Mouse (Mus musculus): ENCODE data around the gene Zbtb2.
"Not testable (repeated sequence)": the region's sequence is repeated elsewhere in the genome, so short reads cannot be mapped to it uniquely, and the experiment has no call there.

Zbtb2 gene

DNA sequence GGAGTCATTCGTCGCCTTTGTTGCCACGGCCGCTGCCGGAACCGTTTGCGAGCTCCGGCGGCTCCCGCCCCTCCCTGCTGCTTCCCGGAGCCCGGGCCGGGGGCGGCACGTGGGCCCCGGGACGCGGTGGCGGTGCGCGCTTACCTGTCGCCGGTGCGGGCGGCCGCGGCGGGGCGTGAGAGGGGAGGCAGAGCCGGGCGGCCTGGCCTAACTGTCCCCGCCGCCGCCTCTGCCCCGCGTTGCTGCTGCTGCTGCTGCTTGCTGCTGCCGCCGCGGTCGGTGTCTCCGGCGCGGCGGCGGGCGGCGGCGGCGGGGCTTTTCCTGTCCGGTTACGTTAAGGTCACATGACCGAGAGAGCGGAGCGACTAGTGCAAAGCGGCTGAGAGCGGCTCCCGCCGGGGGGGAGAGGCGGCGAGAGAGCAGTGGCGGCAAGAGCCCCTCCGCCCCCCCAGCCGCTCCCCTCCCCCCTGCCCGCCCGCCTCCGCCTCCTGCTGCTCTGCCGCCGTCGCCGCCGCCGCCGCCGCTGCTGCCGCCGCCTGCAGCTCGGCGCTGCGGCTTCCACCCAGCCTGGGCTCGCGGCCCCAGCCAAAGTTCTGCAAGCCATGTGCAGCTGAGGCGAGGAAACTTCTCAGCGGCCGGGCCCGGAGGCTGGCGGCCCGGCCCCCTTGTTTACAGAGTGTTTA, at the start of gene Zbtb2:
TSS of gene Zbtb2 (minus strand) at position 408 of the 683 bp plus-strand sequence.
- no peak for DNase-seq (ENCODE audit: low spot score)

DNA sequence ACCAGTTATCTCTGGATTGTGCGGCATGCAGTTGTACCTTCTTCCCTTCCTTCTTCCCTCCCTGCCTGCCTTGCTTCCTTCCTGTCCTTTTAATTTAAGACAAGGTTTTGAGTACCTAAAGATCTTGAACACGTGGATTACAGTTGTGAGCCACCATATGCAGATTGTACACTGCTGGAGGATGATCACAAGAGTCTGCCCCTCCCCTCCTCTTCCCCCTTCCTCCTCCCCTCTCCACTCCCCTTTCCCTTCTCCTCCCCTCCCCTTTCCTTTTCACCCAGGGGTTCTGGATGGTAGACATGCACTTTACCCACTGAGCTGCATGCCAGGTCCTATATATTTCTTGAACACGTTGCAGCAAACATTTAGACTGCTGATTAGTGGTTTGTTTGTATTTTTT, 47.5 kb upstream of the Zbtb2 start:
- no peak for DNase-seq (ENCODE audit: low spot score)

- DNase-seq (ENCODE audit: low spot score) = not testable (repeated sequence)
Observed at GRCm38 (mm10) chr10:4433871-4434270, 46.0 kb upstream of the Zbtb2 start.

GRCm38 (mm10) chr10:4432996-4433755, 45.3 kb upstream of the Zbtb2 start:
- no peak for DNase-seq (ENCODE audit: low spot score)

GRCm38 (mm10) chr10:4432123-4432931, 44.4 kb upstream of the Zbtb2 start, which contains the start of the genes Rmnd1 and Armt1:
Rmnd1 (minus strand) TSS chr10:4432388.
Armt1 (plus strand) TSS chr10:4432467.
- peak; percentile 61 for DNase-seq (ENCODE audit: low spot score)

DNA sequence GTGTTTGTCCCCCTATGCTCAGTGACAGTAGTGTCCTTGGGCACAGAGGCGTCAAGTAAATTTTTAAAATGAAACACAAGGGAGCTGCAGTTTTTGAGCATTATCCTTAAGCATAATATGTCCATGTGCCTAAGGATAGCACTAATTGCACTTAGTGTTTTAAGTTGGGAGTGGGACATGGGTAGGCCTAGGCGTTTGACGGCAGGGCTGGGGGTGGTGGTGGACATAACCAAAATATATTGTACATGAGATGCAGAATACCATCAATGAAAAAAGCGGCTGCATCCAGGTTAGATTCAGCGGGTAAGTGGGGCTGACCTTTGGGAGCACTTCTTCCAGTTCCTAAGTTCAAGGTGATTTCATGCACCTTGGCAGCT, 43.8 kb upstream of the Zbtb2 start:
- DNase-seq (ENCODE audit: low spot score) = no peak

DNA sequence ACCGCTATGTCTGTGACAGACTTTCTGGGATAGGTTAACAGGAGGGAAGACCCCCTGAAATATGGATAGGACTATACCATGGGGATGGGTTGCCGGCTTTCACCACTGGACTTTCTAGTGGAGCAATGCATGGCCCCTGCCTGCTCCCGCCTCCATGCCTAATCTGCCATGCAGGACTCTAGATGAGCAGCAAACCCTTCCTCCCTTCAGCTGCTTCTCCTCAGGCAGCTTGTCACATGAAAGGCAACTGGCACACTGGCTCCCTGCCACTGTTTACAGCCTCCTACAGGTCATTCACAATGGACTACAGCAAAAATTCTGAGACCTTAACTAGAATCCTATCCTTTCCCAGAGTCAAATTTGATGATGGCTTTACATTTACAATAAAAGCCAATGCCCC, 42.9 kb upstream of the Zbtb2 start:
- DNase-seq (ENCODE audit: low spot score) = no peak

DNA sequence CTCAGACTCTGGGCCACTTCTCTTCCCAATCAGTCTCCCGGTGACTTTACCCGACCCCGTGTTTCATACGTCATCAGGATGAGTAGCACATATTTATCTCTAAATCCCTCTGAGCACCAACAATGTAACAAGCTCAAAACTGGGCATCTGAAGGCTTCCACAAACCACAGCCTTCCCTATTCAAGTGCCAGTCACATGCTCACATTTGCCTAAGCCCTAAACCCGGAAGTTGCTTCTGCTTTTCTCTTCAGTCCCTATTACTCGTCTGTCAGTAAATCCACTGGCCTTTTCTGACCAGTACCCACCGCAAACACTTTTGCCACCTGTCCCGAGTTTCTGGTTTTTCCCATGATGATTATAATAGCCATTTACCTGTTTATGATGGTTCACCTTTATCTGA, 42.5 kb upstream of the Zbtb2 start:
- no peak for DNase-seq (ENCODE audit: low spot score)

GRCm38 (mm10) chr10:4425245-4425644, 37.3 kb upstream of the Zbtb2 start:
- DNase-seq (ENCODE audit: low spot score) = no peak

DNA sequence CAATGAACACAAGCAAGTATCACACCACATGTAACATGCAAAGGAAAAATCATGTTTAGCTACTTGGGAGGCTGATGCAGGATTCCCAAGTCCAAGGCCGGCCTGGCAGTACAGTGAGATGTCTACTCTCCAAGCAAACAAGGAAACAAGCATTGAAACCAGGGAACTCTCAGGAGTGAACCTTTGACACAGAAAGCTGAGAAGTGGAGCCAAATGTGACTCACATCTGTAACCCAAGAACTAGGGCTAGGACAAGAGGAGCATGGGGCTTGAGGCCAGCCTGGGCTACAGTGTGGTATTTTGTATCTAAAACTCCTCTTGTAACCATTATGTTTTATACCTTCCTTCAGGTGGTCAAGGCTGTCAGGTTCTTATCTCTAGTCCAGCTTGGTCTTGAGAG, 19.3 kb upstream of the Zbtb2 start:
- no peak for DNase-seq (ENCODE audit: low spot score)

GRCm38 (mm10) chr10:4405511-4405910, 17.6 kb upstream of the Zbtb2 start:
- DNase-seq (ENCODE audit: low spot score) = no peak

DNA sequence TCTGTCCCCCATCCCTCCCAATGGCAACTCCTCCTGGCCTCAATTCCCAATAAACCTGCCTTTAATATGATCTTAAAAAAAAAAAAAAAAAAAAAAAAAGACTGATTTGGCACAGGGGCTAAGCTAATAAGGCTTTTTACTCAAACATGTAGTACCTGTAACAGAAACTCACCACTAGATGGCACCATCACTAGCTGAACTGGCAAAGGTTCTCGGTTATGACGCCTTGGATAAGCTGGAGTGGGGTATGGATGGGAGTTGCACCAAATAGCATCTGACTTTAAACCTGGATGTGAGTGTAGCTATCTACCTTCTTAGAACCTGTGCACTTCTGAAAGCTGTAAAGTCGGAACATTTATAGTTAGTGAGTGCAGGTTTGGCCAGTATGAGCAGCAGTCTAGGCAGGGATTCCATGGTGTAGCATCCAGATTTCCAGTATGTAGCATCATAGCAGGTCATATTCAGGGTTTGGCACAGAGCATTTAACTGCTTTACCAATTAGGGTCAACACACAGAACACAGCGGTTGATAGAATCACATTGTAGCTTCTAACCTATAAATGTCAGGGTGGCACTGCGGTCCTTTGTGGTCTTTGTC, 17.1 kb upstream of the Zbtb2 start:
- DNase-seq (ENCODE audit: low spot score) = peak; percentile 73

DNA sequence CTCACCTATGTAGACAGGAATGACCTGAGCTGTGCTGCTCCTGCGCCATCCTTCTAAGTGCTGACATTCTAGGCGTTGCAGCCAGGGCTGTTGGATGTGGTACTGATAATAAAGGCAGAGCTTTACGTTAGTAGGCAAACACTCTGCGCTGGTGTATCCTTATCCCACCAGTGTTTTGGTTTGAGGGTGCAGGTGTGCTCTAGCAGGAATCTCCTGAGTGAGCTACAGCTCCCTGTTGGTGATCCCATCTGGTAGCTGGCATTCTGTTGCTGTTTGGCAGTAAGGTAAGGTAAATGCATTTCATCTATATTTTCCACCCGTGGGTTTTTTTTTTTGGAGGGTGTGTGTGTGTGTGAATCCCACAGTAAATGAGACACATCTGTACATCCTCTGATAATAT, 10.2 kb upstream of the Zbtb2 start:
- DNase-seq (ENCODE audit: low spot score) = no peak

- no peak for DNase-seq (ENCODE audit: low spot score)
Observed at GRCm38 (mm10) chr10:4395321-4395720, 7.4 kb upstream of the Zbtb2 start.

DNA sequence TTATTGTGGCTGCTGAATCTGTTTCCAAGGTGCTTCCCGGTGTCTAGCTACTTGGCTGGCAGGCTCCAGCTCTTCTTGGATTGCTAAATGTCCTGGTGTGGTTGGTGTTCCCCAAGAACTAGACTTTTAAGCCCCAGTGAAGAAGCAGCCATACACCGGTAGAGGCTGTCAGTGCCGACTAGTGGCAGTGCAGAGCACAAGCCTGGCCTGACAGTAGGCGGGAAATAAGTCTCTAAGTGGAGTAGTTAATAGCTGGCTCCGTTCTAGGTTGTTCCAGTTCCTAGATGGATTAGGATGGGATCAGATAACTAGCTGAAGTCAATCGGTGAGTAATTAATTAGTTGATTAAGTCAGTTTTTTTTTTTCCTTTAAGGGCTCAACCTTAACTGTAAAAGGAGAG, 3.9 kb upstream of the Zbtb2 start:
- no peak for DNase-seq (ENCODE audit: low spot score)

DNA sequence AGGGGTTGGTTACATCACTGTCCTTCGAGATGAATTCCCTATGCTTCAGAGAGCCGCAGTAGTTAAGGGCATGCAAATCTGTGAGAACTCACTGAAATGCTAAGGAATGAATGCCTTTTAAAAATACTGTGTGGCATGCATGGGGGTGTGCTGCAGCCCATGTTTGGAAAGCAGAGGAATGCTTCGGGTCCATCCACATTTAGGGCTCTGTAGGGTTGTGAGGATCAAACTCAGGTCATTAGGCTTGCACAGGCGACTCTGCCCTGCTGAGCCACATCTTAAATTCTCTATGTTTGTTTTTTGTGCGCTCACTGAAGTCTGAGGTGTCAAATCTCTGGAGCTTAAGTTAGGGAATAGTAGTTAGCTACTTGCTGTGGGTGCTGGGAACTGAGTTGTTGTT, 3.2 kb upstream of the Zbtb2 start:
- no peak for DNase-seq (ENCODE audit: low spot score)

DNA sequence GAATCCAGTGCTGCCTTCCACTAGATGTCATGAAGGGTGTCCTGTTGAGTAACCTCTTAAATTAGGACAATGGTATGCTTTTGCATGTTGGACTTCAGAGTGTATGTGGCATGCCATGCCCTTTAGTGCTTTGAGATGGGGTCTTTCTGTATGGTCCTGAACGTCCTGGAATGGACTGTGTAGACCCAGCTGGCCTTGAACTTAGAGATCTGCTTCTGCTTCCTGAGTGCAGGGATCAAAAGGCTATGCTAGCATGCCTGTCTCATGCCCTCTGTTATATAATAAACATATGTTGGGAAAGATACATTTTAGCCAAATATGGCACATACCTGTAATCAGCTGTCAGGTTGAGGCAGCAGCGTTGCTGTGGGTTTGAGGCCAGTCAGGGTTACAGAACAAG, 2.6 kb upstream of the Zbtb2 start:
- DNase-seq (ENCODE audit: low spot score) = no peak

DNA sequence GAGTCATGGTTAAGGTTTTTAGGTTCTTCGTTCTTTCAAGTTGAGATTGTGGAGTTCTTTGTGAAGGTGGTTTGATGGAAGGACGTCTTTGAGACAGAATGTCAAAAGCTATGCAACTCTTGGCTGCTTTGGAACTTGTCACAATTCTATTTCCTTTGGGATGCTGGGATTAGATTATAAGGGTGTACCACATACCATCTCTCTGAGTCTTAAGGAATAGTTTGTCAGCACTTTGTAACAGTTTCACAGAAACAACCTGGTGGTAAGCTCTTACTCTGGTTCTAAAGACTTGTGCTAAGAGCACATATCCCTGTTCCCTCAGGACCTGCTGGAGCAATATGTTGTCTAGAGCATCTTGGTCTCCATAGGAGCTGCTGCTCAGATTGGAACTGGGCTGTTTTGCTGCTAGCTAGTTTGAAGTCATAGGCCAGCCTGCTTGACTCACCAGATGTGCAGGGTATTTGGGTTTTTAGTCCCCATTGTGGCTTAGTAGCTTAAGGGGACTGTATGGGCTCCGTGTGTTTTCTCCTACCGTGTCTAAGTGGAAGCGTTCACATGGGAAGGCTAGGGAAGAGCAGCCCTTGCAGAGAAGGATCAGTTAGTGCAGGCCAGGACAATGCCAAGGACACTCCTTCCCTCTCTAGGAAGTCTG, 1.7 kb upstream of the Zbtb2 start:
- DNase-seq (ENCODE audit: low spot score) = no peak

- DNase-seq (ENCODE audit: low spot score) = no peak
Observed at GRCm38 (mm10) chr10:4389036-4389435, 1.1 kb upstream of the Zbtb2 start.

DNA sequence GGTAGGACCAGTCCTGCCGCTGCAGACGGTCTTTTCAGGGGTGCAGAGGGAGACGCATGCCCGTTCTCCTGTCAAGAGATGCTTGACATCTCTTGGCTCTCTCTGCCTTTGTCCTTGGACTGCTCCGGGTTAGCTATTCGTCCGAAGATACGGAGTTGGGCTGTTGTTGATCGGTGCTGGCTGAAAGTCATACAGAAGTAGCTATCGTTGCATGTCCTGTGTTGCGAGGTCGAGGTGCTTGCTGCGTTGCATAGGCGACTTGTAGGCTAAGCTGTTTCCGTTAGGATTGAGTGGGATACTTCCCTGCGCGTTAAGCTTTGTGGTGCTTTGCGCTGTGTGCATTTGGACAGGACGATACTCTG, 457 bp upstream of the Zbtb2 start:
- DNase-seq (ENCODE audit: low spot score) = no peak

GRCm38 (mm10) chr10:4386609-4387591, 1.0 kb downstream of the Zbtb2 start:
- DNase-seq (ENCODE audit: low spot score) = peak; percentile 66
